Mouse (Mus musculus) stomach, postnatal 0 days (tissue): ENCODE measurements around the gene Atp1b2.

Source experiments
- CTCF ChIP-seq: IDR thresholded peaks from 2 replicates; pipeline ENCODE4 v1.5.1; 2016; ENCODE audit warnings: antibody characterized with exemption, low read depth, mild to moderate bottlenecking, moderate library complexity
- EP300 ChIP-seq: optimal IDR thresholded peaks from 2 replicates; pipeline ENCODE3; 2016; ENCODE audit warnings: antibody characterized with exemption

GRCm38 (mm10) chr11:69616781-69617180 is 11.0 kb upstream of the Atp1b2 start:
- TF ChIP-seq CTCF, result no peak
- no peak for TF ChIP-seq EP300
